8 mouse cellular contexts compared by ENCODE assay signal in genomic region chr7:59228045-59228865, GRCm38 (mm10). TPM values are rescaled to one million over a fixed set of nuclear protein-coding genes. Genes with fewer than 3 reads are reported as not detected.
DNase-seq lines count a peak whose midpoint lies in the region; ATAC-seq and TF ChIP-seq lines count a peak whose summit lies in the region.

Ube3a (plus strand) TSS chr7:59228750.

- ATAC-seq in heart, embryonic 15.5 days (replicated peaks; ENCODE audit: insufficient number of reproducible peaks, insufficient read depth, low FRiP score, low read depth) = peak; percentile 99
- ATAC-seq in liver, embryonic 14.5 days (ENCODE audit: insufficient read depth) = peak; percentile 96
- ATAC-seq in neural tube, embryonic 11.5 days (ENCODE audit: insufficient read depth, low FRiP score, low TSS enrichment) = peak; percentile 98

- H3K27ac ChIP-seq in forebrain, embryonic 10.5 days = peak within 1 kb of the TSS; percentile 98
- peak within 1 kb of the TSS; percentile 98 for H3K27ac ChIP-seq in heart, embryonic 15.5 days
- peak within 1 kb of the TSS; percentile 79 for H3K27ac ChIP-seq in liver, embryonic 14.5 days
- peak within 1 kb of the TSS; percentile 95 for H3K27ac ChIP-seq in neural tube, embryonic 11.5 days (ENCODE audit: low read depth, low read length)

- no peak for TF ChIP-seq EP300 in liver, embryonic 14.5 days (IDR thresholded peaks at IDR 0.05; ENCODE audit: low read depth)

- no peaks in the 10 kb centered on the region for H3K36me3 ChIP-seq in forebrain, embryonic 10.5 days (replicated peaks)
- H3K36me3 ChIP-seq in heart, embryonic 15.5 days = no peaks in the 10 kb centered on the region
- H3K36me3 ChIP-seq in liver, embryonic 14.5 days (replicated peaks; ENCODE audit: control insufficient read depth, insufficient read depth, low read depth) = no peaks in the 10 kb centered on the region
- H3K36me3 ChIP-seq in neural tube, embryonic 11.5 days (ENCODE audit: control insufficient read depth, insufficient read depth, low read length) = no peaks in the 10 kb centered on the region

- H3K4me2 ChIP-seq in heart, embryonic 15.5 days = peak within 1 kb of the TSS; percentile 69
- H3K4me2 ChIP-seq in liver, embryonic 14.5 days (ENCODE audit: low read depth) = peak within 1 kb of the TSS; percentile 80
- H3K4me2 ChIP-seq in neural tube, embryonic 11.5 days (ENCODE audit: low read depth) = peak within 1 kb of the TSS; percentile 48

- no peaks in the 10 kb centered on the region for H3K27me3 ChIP-seq in forebrain, embryonic 10.5 days (ENCODE audit: poor library complexity, severe bottlenecking)
- no peaks in the 10 kb centered on the region for H3K27me3 ChIP-seq in heart, embryonic 15.5 days
- no peaks in the 10 kb centered on the region for H3K27me3 ChIP-seq in liver, embryonic 14.5 days (ENCODE audit: control insufficient read depth, insufficient read depth, low read length)
- H3K27me3 ChIP-seq in neural tube, embryonic 11.5 days (ENCODE audit: control insufficient read depth, insufficient read depth, low read length) = no peaks in the 10 kb centered on the region

- under 1% methylated on average over 50 of the region's 50 CpGs for WGBS in forebrain, embryonic 10.5 days
- WGBS in heart, embryonic 15.5 days = under 1% methylated on average over 50 of the region's 50 CpGs
- WGBS in liver, embryonic 14.5 days (ENCODE audit: insufficient replicate concordance) = 1% methylated on average over 50 of the region's 50 CpGs
- WGBS in neural tube, embryonic 11.5 days = 2% methylated on average over 50 of the region's 50 CpGs

- H3K9me3 ChIP-seq in forebrain, embryonic 10.5 days = no peaks in the 10 kb centered on the region
- H3K9me3 ChIP-seq in heart, embryonic 15.5 days (replicated peaks) = no peaks in the 10 kb centered on the region
- H3K9me3 ChIP-seq in liver, embryonic 14.5 days (ENCODE audit: control insufficient read depth, low read length) = no peaks in the 10 kb centered on the region
- no peaks in the 10 kb centered on the region for H3K9me3 ChIP-seq in neural tube, embryonic 11.5 days (ENCODE audit: control insufficient read depth, low read length)

- TF ChIP-seq CTCF in liver, embryonic 14.5 days (IDR thresholded peaks at IDR 0.05; ENCODE audit: low read depth) = peak; percentile 43

- peak within 1 kb of the TSS; percentile 98 for H3K9ac ChIP-seq in heart, embryonic 15.5 days
- peak within 1 kb of the TSS; percentile 91 for H3K9ac ChIP-seq in liver, embryonic 14.5 days (replicated peaks)
- H3K9ac ChIP-seq in neural tube, embryonic 11.5 days (ENCODE audit: low read length) = peak within 1 kb of the TSS; percentile 98

- H3K4me3 ChIP-seq in forebrain, embryonic 10.5 days = peak within 1 kb of the TSS; percentile 93
- peak within 1 kb of the TSS; percentile 92 for H3K4me3 ChIP-seq in heart, embryonic 15.5 days
- H3K4me3 ChIP-seq in liver, embryonic 14.5 days (ENCODE audit: insufficient read depth in 1 of 2, low read depth in 2 of 2, low read length in 2 of 2) = peak within 1 kb of the TSS; percentile 74 to 86
- H3K4me3 ChIP-seq in neural tube, embryonic 11.5 days (ENCODE audit: low read depth, low read length) = peak within 1 kb of the TSS; percentile 96

- peaks cover 18% of the 10 kb centered on the region for H3K4me1 ChIP-seq in forebrain, embryonic 10.5 days
- peaks cover 14% of the 10 kb centered on the region for H3K4me1 ChIP-seq in heart, embryonic 15.5 days (replicated peaks)
- H3K4me1 ChIP-seq in liver, embryonic 14.5 days (replicated peaks; ENCODE audit: control insufficient read depth in 2 of 2, insufficient read depth in 2 of 2, low read length in 1 of 2) = peaks cover 7 to 12% of the 10 kb centered on the region in 2 experiments; a peak in 3 of 4 replicates
- peaks cover 2% of the 10 kb centered on the region; the same call in 1 of the 2 replicates for H3K4me1 ChIP-seq in neural tube, embryonic 11.5 days (ENCODE audit: control insufficient read depth, insufficient read depth, low read length)

- DNase-seq in CD8-positive naive resting alpha-beta T cell, adult 2 months (ENCODE audit: low read depth in 2 of 2, low spot score in 2 of 2) = peak; percentile 95 to 97
- peak; percentile 87 for DNase-seq in c-Kit-positive CD71-negative TER-119-negative erythroid progenitor cells, embryonic 14.5 days (ENCODE audit: low read depth)
- DNase-seq in forebrain, embryonic 10.5 days (ENCODE audit: extremely low spot score, low spot score) = peak; percentile 96
- DNase-seq in kidney, postnatal 25 days = peak; percentile 97 to 99
- DNase-seq in liver, embryonic 14.5 days (ENCODE audit: low read depth in 3 of 3, low spot score in 3 of 3) = peak; percentile 87 to 91 (median 89)
- DNase-seq in neural tube, embryonic 11.5 days (ENCODE audit: low spot score) = peak; percentile 99
- peak; percentile 95 for DNase-seq in telencephalon, adult 2 months (ENCODE audit: low read depth, low spot score)

RNA-seq across cellular contexts. Expression of gene Ube3a, which starts in this region (rescaled TPM):
- 96.7 and 105 TPM in 2 replicates for polyA plus RNA-seq in forebrain, embryonic 10.5 days (2016; fragmentation: Nextera tagmentation; extraction: Ambion mirVana)
- polyA plus RNA-seq in heart, embryonic 15.5 days (2015; fragmentation: Nextera tagmentation; extraction: Ambion mirVana) = 101 and 121 TPM in 2 replicates
- 6.6 and 7.0 TPM in 2 replicates for polyA plus RNA-seq in liver, embryonic 14.5 days (2012; rRNA removed)
- polyA plus RNA-seq in liver, embryonic 14.5 days (2014; fragmentation: Nextera tagmentation; extraction: Ambion mirVana) = 47.3 and 58.2 TPM in 2 replicates
- 156 and 168 TPM in 2 replicates for polyA plus RNA-seq in neural tube, embryonic 11.5 days (2014; fragmentation: Nextera tagmentation; extraction: Ambion mirVana)

Comparison
In these comparisons a context has a peak if more than half of its experiments do, and no peak if none do; other contexts are left out.
1. Peak in every context shown above with its lines: DNase-seq, ATAC-seq, H3K4me3 ChIP-seq and H3K27ac ChIP-seq.